Mouse (Mus musculus) midbrain, embryonic 13.5 days (tissue): ENCODE measurements around the gene Sh3bp5l. TPM values are rescaled to one million over a fixed set of nuclear protein-coding genes. Genes with fewer than 3 reads are reported as not detected.
A peak's percentile ranks its signal among the peaks of the same experiment; 100 is the strongest.

Experiments used
- ATAC-seq: fragments of 200-750 bp; cut with Nextera tagmentation; 2 replicates; pipeline ENCODE4 v1.8.0; 2017; ENCODE audit warnings: mild to moderate bottlenecking, moderate TSS enrichment, moderate library complexity
- H3K27ac ChIP-seq: fragments of 300-500 bp; sonication (generic); 2 replicates; pipeline ENCODE4 v1.5.1; 2015; ENCODE audit warnings: inconsistent platforms, mild to moderate bottlenecking, moderate library complexity
- H3K27me3 ChIP-seq: fragments of 300-500 bp; sonication (generic); 2 replicates; pipeline ENCODE4 v1.6.1; 2015; ENCODE audit warnings: mild to moderate bottlenecking, inconsistent platforms
- H3K36me3 ChIP-seq: fragments of 300-500 bp; sonication (generic); 2 replicates; pipeline ENCODE4 v1.6.1; 2015; ENCODE audit warnings: mild to moderate bottlenecking, inconsistent platforms
- H3K4me1 ChIP-seq: fragments of 300-500 bp; sonication (generic); replicated peaks from 2 replicates; pipeline ENCODE4 v1.6.1; 2015; ENCODE audit warnings: inconsistent platforms
- H3K4me2 ChIP-seq: fragments of 300-500 bp; sonication (generic); replicated peaks from 2 replicates; pipeline ENCODE4 v1.6.1; 2015; ENCODE audit warnings: moderate library complexity, mild to moderate bottlenecking, inconsistent platforms
- H3K4me3 ChIP-seq: fragments of 300-500 bp; sonication (generic); replicated peaks from 2 replicates; pipeline ENCODE4 v1.5.1; 2015; ENCODE audit warnings: mild to moderate bottlenecking, inconsistent platforms
- H3K9ac ChIP-seq: fragments of 300-500 bp; sonication (generic); replicated peaks from 2 replicates; pipeline ENCODE4 v1.6.1; 2015; ENCODE audit warnings: mild to moderate bottlenecking, inconsistent platforms
- H3K9me3 ChIP-seq: fragments of 300-500 bp; sonication (generic); 2 replicates; pipeline ENCODE4 v1.6.1; 2016; ENCODE audit warnings: mild to moderate bottlenecking, inconsistent platforms
- WGBS: fragments of 180-500 bp; shearing (Covaris S2); methylation state at CpG from one replicate; pipeline ENCODE4 v1.1.7; 2015; 5-methylcytosine and 5-hydroxymethylcytosine counted together
- polyA plus RNA-seq: library from polyadenylated mRNA; unstranded; fragments of >200 nt; fragmentation: Nextera tagmentation; extraction: Ambion mirVana; gene quantifications from 2 replicates; pipeline ENCODE4 v1.2.1, GENCODE M21; 2015

Sh3bp5l gene
- polyA plus RNA-seq: 48.4 and 50.7 TPM in 2 replicates

GRCm38 (mm10) chr11:58330276-58331148, at the start of gene Sh3bp5l, which contains the start of gene Zfp672:
Gene Sh3bp5l (plus strand): TSS chr11:58330724.
Gene Zfp672 (minus strand): TSS chr11:58330339.
- no peaks in the 10 kb centered on the region for H3K27me3 ChIP-seq
- H3K36me3 ChIP-seq: peaks cover 36% of the 10 kb centered on the region
- H3K4me3 ChIP-seq: peak within 1 kb of the TSS; percentile 84
- peak within 1 kb of the TSS; percentile 87 for H3K9ac ChIP-seq
- peak within 1 kb of the TSS; percentile 99 for H3K4me2 ChIP-seq
- H3K4me1 ChIP-seq: peaks cover 47% of the 10 kb centered on the region
- H3K9me3 ChIP-seq: no peaks in the 10 kb centered on the region
- peak within 1 kb of the TSS; percentile 72 for H3K27ac ChIP-seq
- WGBS: under 1% methylated on average over 52 of the region's 52 CpGs
- ATAC-seq: peak; percentile 95

DNA sequence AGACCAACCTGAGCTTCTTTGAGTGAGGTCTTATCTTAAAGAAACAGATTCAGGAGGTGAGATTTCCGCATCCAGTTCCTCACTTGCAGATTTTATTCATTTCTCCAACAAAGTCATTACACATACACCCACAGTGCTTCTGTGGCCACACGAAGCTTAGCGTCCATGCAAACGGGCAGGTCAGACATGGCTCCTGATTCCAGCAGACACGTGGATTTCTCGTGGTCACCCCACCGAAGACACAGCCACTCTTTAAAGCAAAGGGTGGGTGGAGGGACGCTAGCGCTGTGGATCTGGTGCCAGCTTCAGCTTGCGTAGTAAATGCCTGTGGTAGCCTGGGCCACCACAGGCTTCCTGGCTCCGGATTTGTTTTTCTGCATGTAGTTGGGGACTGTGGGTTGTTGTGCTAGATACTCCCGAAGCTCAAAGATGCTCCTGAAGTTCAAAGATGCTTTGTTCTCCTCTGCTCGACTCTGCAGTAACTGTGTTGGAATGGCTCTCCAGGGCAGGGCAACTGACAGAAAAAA, 48.5 kb upstream of the Sh3bp5l start:
- Histone ChIP-seq H3K4me1 (no peaks in the 10 kb centered on the region), H3K9ac (no peak overlapping the region), H3K4me3 (no peak overlapping the region), H3K36me3 (no peaks in the 10 kb centered on the region), H3K9me3 (no peaks in the 10 kb centered on the region), H3K27me3 (0 out of 2 replicates have a peak, but pooled peaks cover 3% of the 10 kb centered on the region), H3K4me2 (no peak overlapping the region), H3K27ac (no peak overlapping the region)
- ATAC-seq: no peak
- 86% methylated on average over 13 of the region's 13 CpGs for WGBS

GRCm38 (mm10) chr11:58282518-58282917, 48.0 kb upstream of the Sh3bp5l start:
- WGBS: 89% methylated on average over 5 of the region's 5 CpGs
- no peak for ATAC-seq
- Histone ChIP-seq H3K9ac (no peak overlapping the region), H3K36me3 (no peaks in the 10 kb centered on the region), H3K4me1 (no peaks in the 10 kb centered on the region), H3K27me3 (0 out of 2 replicates have a peak, but pooled peaks cover 3% of the 10 kb centered on the region), H3K4me3 (no peak overlapping the region), H3K9me3 (no peaks in the 10 kb centered on the region), H3K27ac (no peak overlapping the region), H3K4me2 (no peak overlapping the region)

GRCm38 (mm10) chr11:58289992-58290682, 40.4 kb upstream of the Sh3bp5l start:
- ATAC-seq: no peak
- H3K27ac ChIP-seq: no peak overlapping the region
- no peak overlapping the region for H3K4me2 ChIP-seq
- H3K4me3 ChIP-seq: no peak overlapping the region
- H3K36me3 ChIP-seq: no peaks in the 10 kb centered on the region
- no peak overlapping the region for H3K9ac ChIP-seq
- H3K9me3 ChIP-seq: no peaks in the 10 kb centered on the region
- 84% methylated on average over 9 of the region's 9 CpGs for WGBS
- H3K27me3 ChIP-seq: 0 out of 2 replicates have a peak, but pooled peaks cover 3% of the 10 kb centered on the region
- no peaks in the 10 kb centered on the region for H3K4me1 ChIP-seq

- WGBS: 84% methylated on average over 4 of the region's 4 CpGs
- ATAC-seq: no peak
- Histone ChIP-seq H3K36me3 (no peaks in the 10 kb centered on the region), H3K27me3 (0 out of 2 replicates have a peak, but pooled peaks cover 3% of the 10 kb centered on the region), H3K9me3 (no peaks in the 10 kb centered on the region), H3K4me3 (no peak overlapping the region), H3K4me2 (no peak overlapping the region), H3K4me1 (no peaks in the 10 kb centered on the region), H3K9ac (no peak overlapping the region), H3K27ac (no peak overlapping the region)
Observed at GRCm38 (mm10) chr11:58290812-58291211, 39.7 kb upstream of the Sh3bp5l start.

GRCm38 (mm10) chr11:58292791-58293190, 37.7 kb upstream of the Sh3bp5l start:
- H3K36me3 ChIP-seq: no peaks in the 10 kb centered on the region
- no peaks in the 10 kb centered on the region for H3K27me3 ChIP-seq
- ATAC-seq: no peak
- 61% methylated on average over 4 of the region's 4 CpGs for WGBS
- H3K27ac ChIP-seq: no peak overlapping the region
- H3K9ac ChIP-seq: no peak overlapping the region
- H3K4me2 ChIP-seq: no peak overlapping the region
- H3K4me3 ChIP-seq: no peak overlapping the region
- no peaks in the 10 kb centered on the region for H3K4me1 ChIP-seq
- H3K9me3 ChIP-seq: no peaks in the 10 kb centered on the region

DNA sequence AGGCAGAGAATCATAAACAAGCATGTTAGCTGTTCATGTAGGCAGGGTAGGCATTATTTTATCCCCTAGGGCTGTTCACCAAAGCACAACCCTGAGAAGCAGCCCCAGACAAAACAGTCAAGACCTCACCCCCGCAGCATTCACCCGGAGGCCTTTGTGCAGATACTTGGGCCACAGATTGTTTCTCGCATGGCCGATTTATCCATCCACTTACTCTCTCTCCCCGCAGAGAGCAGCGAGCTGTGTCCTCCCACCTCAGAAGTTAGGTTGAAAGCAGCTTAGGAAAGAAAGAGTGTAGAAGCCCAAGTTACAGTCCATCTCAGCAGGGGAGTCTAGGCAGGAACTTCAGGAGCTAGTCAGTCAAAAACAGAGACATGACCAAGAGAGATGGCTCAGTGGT, 33.1 kb upstream of the Sh3bp5l start:
- Histone ChIP-seq H3K9me3 (no peaks in the 10 kb centered on the region), H3K9ac (no peak overlapping the region), H3K27ac (no peak overlapping the region), H3K36me3 (no peaks in the 10 kb centered on the region), H3K27me3 (no peaks in the 10 kb centered on the region), H3K4me1 (0 out of 2 replicates have a peak, but pooled peaks cover 7% of the 10 kb centered on the region), H3K4me2 (no peak overlapping the region), H3K4me3 (no peak overlapping the region)
- 15% methylated on average over 6 of the region's 6 CpGs for WGBS
- no peak for ATAC-seq

GRCm38 (mm10) chr11:58301057-58301456, 29.5 kb upstream of the Sh3bp5l start:
- peak overlapping the region; percentile 72 for H3K27ac ChIP-seq
- H3K27me3 ChIP-seq: no peaks in the 10 kb centered on the region
- peak overlapping the region; percentile 62 for H3K4me3 ChIP-seq
- H3K36me3 ChIP-seq: no peaks in the 10 kb centered on the region
- H3K9ac ChIP-seq: peak overlapping the region; percentile 21; the same call in 1 of the 2 replicates
- peak overlapping the region; percentile 68 for H3K4me2 ChIP-seq
- H3K4me1 ChIP-seq: peaks cover 12% of the 10 kb centered on the region
- no peaks in the 10 kb centered on the region for H3K9me3 ChIP-seq
- 12% methylated on average over 13 of the region's 13 CpGs for WGBS
- ATAC-seq: peak; percentile 19

GRCm38 (mm10) chr11:58301837-58302754, 28.4 kb upstream of the Sh3bp5l start:
- Histone ChIP-seq H3K4me1 (peaks cover 18% of the 10 kb centered on the region), H3K9me3 (no peaks in the 10 kb centered on the region), H3K4me3 (peak overlapping the region; percentile 62), H3K27ac (peak overlapping the region; percentile 89), H3K4me2 (peak overlapping the region; percentile 68), H3K36me3 (no peaks in the 10 kb centered on the region), H3K9ac (peak overlapping the region; percentile 72), H3K27me3 (no peaks in the 10 kb centered on the region)
- ATAC-seq: peak; percentile 88
- under 1% methylated on average over 36 of the region's 36 CpGs for whole genome bisulfite sequencing

- Histone ChIP-seq H3K4me3 (peak overlapping the region; percentile 62), H3K27ac (peak overlapping the region; percentile 89), H3K4me2 (peak overlapping the region; percentile 68), H3K9ac (peak overlapping the region; percentile 72), H3K9me3 (no peaks in the 10 kb centered on the region), H3K4me1 (peaks cover 26% of the 10 kb centered on the region), H3K27me3 (no peaks in the 10 kb centered on the region), H3K36me3 (no peaks in the 10 kb centered on the region)
- WGBS: under 1% methylated on average over 26 of the region's 26 CpGs
- ATAC-seq: peak; percentile 59
Observed at GRCm38 (mm10) chr11:58302774-58303445, 27.6 kb upstream of the Sh3bp5l start.

DNA sequence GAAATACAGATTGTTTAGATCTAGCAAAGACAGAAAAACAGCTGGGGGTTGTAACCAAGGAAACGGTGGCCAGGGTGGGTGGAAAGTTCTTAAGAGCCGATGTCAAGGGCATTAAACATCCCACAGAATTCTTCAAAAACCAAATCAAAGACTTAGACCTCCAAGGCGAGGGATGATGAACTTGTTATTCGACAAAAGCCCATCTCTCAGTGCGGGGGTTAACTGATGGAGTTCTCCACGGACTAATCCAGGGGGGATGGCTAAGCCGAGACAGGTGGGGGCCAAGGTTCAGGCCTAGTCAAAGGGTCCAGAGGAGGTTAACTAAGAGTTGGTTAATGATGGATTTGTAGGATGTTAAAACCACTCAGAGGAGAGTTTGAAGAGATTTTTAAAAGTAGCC, 26.9 kb upstream of the Sh3bp5l start:
- Histone ChIP-seq H3K27ac (no peak overlapping the region), H3K9me3 (no peaks in the 10 kb centered on the region), H3K27me3 (peaks cover under 1% of the 10 kb centered on the region), H3K4me3 (peak overlapping the region; percentile 24), H3K4me1 (peaks cover 30% of the 10 kb centered on the region), H3K4me2 (peak overlapping the region; percentile 68), H3K9ac (no peak overlapping the region), H3K36me3 (no peaks in the 10 kb centered on the region)
- ATAC-seq: no peak
- WGBS: 6% methylated on average over 7 of the region's 7 CpGs
